Mouse (Mus musculus): Measurements from ENCODE around the gene Tph2. TPM values are rescaled to one million over a fixed set of nuclear protein-coding genes. Genes with fewer than 3 reads are reported as not detected.
"Not testable (repeated sequence)": the region's sequence is repeated elsewhere in the genome, so short reads cannot be mapped to it uniquely, and the experiment has no call there.

Tph2 gene
- polyA plus RNA-seq, 1 experiment from 2014 or later: 0.05 TPM

GRCm38 (mm10) chr10:115191214-115191613 lies 6.4 kb upstream of the Tph2 start:
- Histone ChIP-seq H3K9me3 (replicated peaks; ENCODE audit: control insufficient read depth, low read length) (no peaks in the 10 kb centered on the region), H3K4me2 (ENCODE audit: low read depth, low read length) (no peak overlapping the region), H3K27me3 (ENCODE audit: control insufficient read depth, insufficient read depth, low read length) (no peaks in the 10 kb centered on the region), H3K36me3 (ENCODE audit: control insufficient read depth, insufficient read depth) (peaks cover 3% of the 10 kb centered on the region; the same call in 1 of the 2 replicates), H3K9ac (ENCODE audit: low read length) (no peak overlapping the region), H3K4me1 (ENCODE audit: control insufficient read depth, insufficient read depth, low read length) (no peaks in the 10 kb centered on the region), H3K27ac (ENCODE audit: low read length) (no peak overlapping the region), H3K4me3 (ENCODE audit: low read length) (no peak overlapping the region)
- ATAC-seq (replicated peaks; ENCODE audit: extremely low read depth, insufficient read depth, low FRiP score): no peak
- 77% methylated on average over 7 of the region's 7 CpGs for WGBS

DNA sequence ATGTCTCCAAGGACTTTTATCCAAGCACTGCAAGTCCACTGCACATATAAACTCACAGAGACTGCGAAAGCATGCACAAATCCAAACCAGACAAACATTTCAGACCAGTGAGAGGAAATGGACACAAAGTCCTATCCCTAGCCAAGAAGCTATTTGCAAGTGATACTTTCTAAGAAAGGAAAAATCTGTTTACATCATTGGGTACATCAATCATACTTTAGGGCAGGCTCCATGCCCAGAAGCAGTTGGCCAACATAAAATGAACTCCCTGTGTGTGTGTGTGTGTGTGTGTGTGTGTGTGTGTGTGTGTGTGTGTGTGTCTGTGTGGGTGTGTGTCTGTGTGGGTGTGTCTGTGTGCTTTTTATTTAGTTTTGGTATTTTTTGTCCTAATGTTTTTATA lies 2.6 kb upstream of the Tph2 start:
- no peak for ATAC-seq (replicated peaks; ENCODE audit: extremely low read depth, insufficient read depth, low FRiP score)
- Histone ChIP-seq H3K9me3 (replicated peaks; ENCODE audit: control insufficient read depth, low read length) (no peaks in the 10 kb centered on the region), H3K27me3 (ENCODE audit: control insufficient read depth, insufficient read depth, low read length) (no peaks in the 10 kb centered on the region), H3K27ac (ENCODE audit: low read length) (no peak overlapping the region), H3K4me3 (ENCODE audit: low read length) (no peak overlapping the region), H3K9ac (ENCODE audit: low read length) (no peak overlapping the region), H3K4me2 (ENCODE audit: low read depth, low read length) (no peak overlapping the region), H3K4me1 (ENCODE audit: control insufficient read depth, insufficient read depth, low read length) (no peaks in the 10 kb centered on the region), H3K36me3 (ENCODE audit: control insufficient read depth, insufficient read depth) (no peaks in the 10 kb centered on the region)
- WGBS: 74% methylated on average over 1 of the region's 1 CpGs

GRCm38 (mm10) chr10:115181034-115181433 lies 3.8 kb downstream of the Tph2 start:
- Histone ChIP-seq H3K4me1 (ENCODE audit: control insufficient read depth, insufficient read depth, low read length) (no peaks in the 10 kb centered on the region), H3K9ac (ENCODE audit: low read length) (no peak overlapping the region), H3K9me3 (replicated peaks; ENCODE audit: control insufficient read depth, low read length) (no peaks in the 10 kb centered on the region), H3K36me3 (ENCODE audit: control insufficient read depth, insufficient read depth) (no peaks in the 10 kb centered on the region), H3K27me3 (ENCODE audit: control insufficient read depth, insufficient read depth, low read length) (no peaks in the 10 kb centered on the region), H3K27ac (ENCODE audit: low read length) (no peak overlapping the region), H3K4me3 (ENCODE audit: low read length) (no peak overlapping the region), H3K4me2 (ENCODE audit: low read depth, low read length) (no peak overlapping the region)
- no peak for ATAC-seq (replicated peaks; ENCODE audit: extremely low read depth, insufficient read depth, low FRiP score)
- 65% methylated on average over 3 of the region's 3 CpGs for WGBS

DNA sequence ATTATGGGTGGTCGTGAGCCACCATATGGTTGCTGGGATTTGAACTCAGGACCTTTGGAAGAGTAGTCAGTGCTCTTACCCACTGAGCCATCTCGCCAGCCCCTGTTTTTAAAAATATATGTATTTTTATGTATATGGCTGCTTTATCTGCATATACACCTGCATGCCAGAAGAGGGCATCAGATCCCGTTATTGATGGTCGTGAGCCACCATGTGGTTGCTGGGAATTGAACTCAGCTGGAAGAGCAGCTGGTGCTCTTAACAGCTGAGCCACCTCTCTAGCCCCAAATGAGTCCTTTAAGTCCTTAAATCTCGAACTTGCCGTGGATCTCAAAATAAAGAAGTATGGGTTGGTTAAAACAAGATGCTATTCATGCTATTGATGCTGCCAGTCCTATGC lies 6.8 kb downstream of the Tph2 start:
- WGBS: 57% methylated on average over 6 of the region's 6 CpGs

DNA sequence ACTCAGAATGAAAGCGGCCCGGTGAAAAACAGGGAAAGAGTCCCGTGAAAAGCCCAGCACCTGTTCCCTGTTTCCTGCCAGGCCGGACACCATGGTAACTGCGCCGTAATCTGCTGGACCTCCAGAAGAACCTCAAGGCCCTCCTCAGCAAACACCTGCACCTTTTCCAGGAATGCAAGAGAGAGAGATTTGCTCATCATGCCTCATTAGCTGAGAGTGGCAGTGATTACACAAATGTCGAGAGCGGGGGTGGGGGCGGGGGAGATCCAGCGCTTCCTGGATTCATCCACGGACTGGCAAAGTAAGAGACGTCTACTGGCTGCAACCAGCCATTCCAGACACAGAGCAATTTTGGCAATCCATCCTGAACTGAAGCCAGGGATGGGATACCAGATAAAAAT lies 9.2 kb downstream of the Tph2 start:
- no peak for ATAC-seq (replicated peaks; ENCODE audit: extremely low read depth, insufficient read depth, low FRiP score)
- WGBS: 49% methylated on average over 12 of the region's 12 CpGs
- H3K36me3 ChIP-seq (ENCODE audit: control insufficient read depth, insufficient read depth): no peaks in the 10 kb centered on the region

More for the DNA sequence above, 6.8 kb downstream of the Tph2 start:
- not testable (repeated sequence) for H3K27ac ChIP-seq (ENCODE audit: low read length); ATAC-seq (replicated peaks; ENCODE audit: extremely low read depth, insufficient read depth, low FRiP score); H3K27me3 ChIP-seq (ENCODE audit: control insufficient read depth, insufficient read depth, low read length); H3K36me3 ChIP-seq (ENCODE audit: control insufficient read depth, insufficient read depth); H3K4me1 ChIP-seq (ENCODE audit: control insufficient read depth, insufficient read depth, low read length); H3K9ac ChIP-seq (ENCODE audit: low read length); H3K4me3 ChIP-seq (ENCODE audit: low read length); H3K4me2 ChIP-seq (ENCODE audit: low read depth, low read length); H3K9me3 ChIP-seq (replicated peaks; ENCODE audit: control insufficient read depth, low read length)

DNA sequence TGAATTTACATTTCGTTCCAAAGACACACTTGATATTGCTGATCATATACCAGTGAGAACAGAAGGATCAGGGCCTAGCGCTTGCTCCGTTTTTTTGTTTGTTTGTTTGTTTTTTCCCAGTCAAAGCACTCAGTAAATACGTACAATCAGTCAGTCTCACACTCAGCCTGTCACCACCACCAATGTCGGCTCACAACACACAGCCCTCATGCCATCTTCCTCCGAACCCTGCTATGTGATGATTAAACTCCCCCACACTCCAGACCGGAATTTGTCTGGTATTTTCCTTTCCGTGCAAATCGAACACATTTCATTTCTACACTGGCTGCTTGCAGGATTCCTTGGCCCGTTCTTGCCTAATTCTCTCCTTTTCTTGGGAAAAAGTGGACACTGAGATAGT lies 11.5 kb downstream of the Tph2 start:
- Histone ChIP-seq H3K36me3 (ENCODE audit: control insufficient read depth, insufficient read depth) (no peaks in the 10 kb centered on the region), H3K9ac (ENCODE audit: low read length) (no peak overlapping the region), H3K9me3 (replicated peaks; ENCODE audit: control insufficient read depth, low read length) (no peaks in the 10 kb centered on the region), H3K27me3 (ENCODE audit: control insufficient read depth, insufficient read depth, low read length) (no peaks in the 10 kb centered on the region), H3K4me3 (ENCODE audit: low read length) (no peak overlapping the region), H3K4me1 (ENCODE audit: control insufficient read depth, insufficient read depth, low read length) (peaks cover 4% of the 10 kb centered on the region; the same call in 1 of the 2 replicates), H3K27ac (ENCODE audit: low read length) (no peak overlapping the region), H3K4me2 (ENCODE audit: low read depth, low read length) (0 out of 2 replicates have a peak overlapping the region, but pooled peaks have one; percentile 5)
- 62% methylated on average over 10 of the region's 10 CpGs for WGBS
- no peak for ATAC-seq (replicated peaks; ENCODE audit: extremely low read depth, insufficient read depth, low FRiP score)

More for the DNA sequence above, 9.2 kb downstream of the Tph2 start:
- H3K4me1 ChIP-seq (ENCODE audit: control insufficient read depth, insufficient read depth, low read length): peaks cover 4% of the 10 kb centered on the region; the same call in 1 of the 2 replicates
- no peak overlapping the region for H3K9ac ChIP-seq (ENCODE audit: low read length)
- H3K27me3 ChIP-seq (ENCODE audit: control insufficient read depth, insufficient read depth, low read length): no peaks in the 10 kb centered on the region
- H3K4me2 ChIP-seq (ENCODE audit: low read depth, low read length): no peak overlapping the region
- no peaks in the 10 kb centered on the region for H3K9me3 ChIP-seq (replicated peaks; ENCODE audit: control insufficient read depth, low read length)
- no peak overlapping the region for H3K4me3 ChIP-seq (ENCODE audit: low read length)
- H3K27ac ChIP-seq (ENCODE audit: low read length): no peak overlapping the region

GRCm38 (mm10) chr10:115171351-115171818 lies 13.4 kb downstream of the Tph2 start:
- 28% methylated on average over 8 of the region's 8 CpGs for WGBS
- H3K9ac ChIP-seq (ENCODE audit: low read length): no peak overlapping the region
- ATAC-seq (replicated peaks; ENCODE audit: extremely low read depth, insufficient read depth, low FRiP score): no peak; the same call in 1 of the 2 replicates
- H3K27me3 ChIP-seq (ENCODE audit: control insufficient read depth, insufficient read depth, low read length): no peaks in the 10 kb centered on the region
- no peaks in the 10 kb centered on the region for H3K9me3 ChIP-seq (replicated peaks; ENCODE audit: control insufficient read depth, low read length)
- no peak overlapping the region for H3K27ac ChIP-seq (ENCODE audit: low read length)
- no peak overlapping the region for H3K4me3 ChIP-seq (ENCODE audit: low read length)
- no peak overlapping the region for H3K4me2 ChIP-seq (ENCODE audit: low read depth, low read length)
- peaks cover 4% of the 10 kb centered on the region; the same call in 1 of the 2 replicates for H3K4me1 ChIP-seq (ENCODE audit: control insufficient read depth, insufficient read depth, low read length)
- no peaks in the 10 kb centered on the region for H3K36me3 ChIP-seq (ENCODE audit: control insufficient read depth, insufficient read depth)

- H3K4me3 ChIP-seq (ENCODE audit: low read length): no peak overlapping the region
- H3K27ac ChIP-seq (ENCODE audit: low read length): no peak overlapping the region
- H3K9me3 ChIP-seq (replicated peaks; ENCODE audit: control insufficient read depth, low read length): no peaks in the 10 kb centered on the region
- no peaks in the 10 kb centered on the region for H3K36me3 ChIP-seq (ENCODE audit: control insufficient read depth, insufficient read depth)
- no peak overlapping the region for H3K4me2 ChIP-seq (ENCODE audit: low read depth, low read length)
- H3K27me3 ChIP-seq (ENCODE audit: control insufficient read depth, insufficient read depth, low read length): no peaks in the 10 kb centered on the region
- H3K9ac ChIP-seq (ENCODE audit: low read length): no peak overlapping the region
- no peak for ATAC-seq (replicated peaks; ENCODE audit: extremely low read depth, insufficient read depth, low FRiP score)
- H3K4me1 ChIP-seq (ENCODE audit: control insufficient read depth, insufficient read depth, low read length): peaks cover 4% of the 10 kb centered on the region; the same call in 1 of the 2 replicates
- 62% methylated on average over 7 of the region's 7 CpGs for WGBS
These were observed 14.1 kb downstream of the Tph2 start for GRCm38 (mm10) chr10:115170496-115171350.

DNA sequence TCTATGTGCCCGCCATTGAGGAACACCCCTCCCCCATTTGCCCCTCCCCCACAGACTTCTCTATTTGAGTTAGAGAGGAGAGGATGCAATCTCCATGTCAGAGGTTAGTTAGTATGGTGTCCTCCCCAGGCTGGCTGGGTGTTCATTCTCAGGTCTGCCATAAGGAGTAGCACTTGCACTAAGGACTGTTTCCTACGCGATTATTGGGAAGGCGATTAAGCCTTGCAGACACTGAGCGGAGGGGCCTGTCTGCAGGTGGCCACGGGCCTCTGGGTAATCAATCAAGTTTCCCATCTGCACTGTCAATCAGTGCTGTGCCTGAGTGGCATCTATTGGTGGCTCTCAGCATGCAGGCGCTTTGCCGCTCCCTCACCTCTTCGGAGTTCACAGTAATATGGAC lies 15.4 kb downstream of the Tph2 start:
- Histone ChIP-seq H3K9ac (ENCODE audit: low read length) (no peak overlapping the region), H3K36me3 (ENCODE audit: control insufficient read depth, insufficient read depth) (no peaks in the 10 kb centered on the region), H3K4me3 (ENCODE audit: low read length) (no peak overlapping the region), H3K27me3 (ENCODE audit: control insufficient read depth, insufficient read depth, low read length) (no peaks in the 10 kb centered on the region), H3K4me1 (ENCODE audit: control insufficient read depth, insufficient read depth, low read length) (peaks cover 4% of the 10 kb centered on the region; the same call in 1 of the 2 replicates), H3K27ac (ENCODE audit: low read length) (no peak overlapping the region), H3K9me3 (replicated peaks; ENCODE audit: control insufficient read depth, low read length) (no peaks in the 10 kb centered on the region), H3K4me2 (ENCODE audit: low read depth, low read length) (no peak overlapping the region)
- no peak for ATAC-seq (replicated peaks; ENCODE audit: extremely low read depth, insufficient read depth, low FRiP score)
- 37% methylated on average over 9 of the region's 9 CpGs for WGBS
